Mouse (Mus musculus) lung, postnatal 0 days (tissue): ENCODE measurements at regions not wholly inside any gene's neighbourhood (a gene's known extent, or its start where the extent isn't known, plus 50 kb on each side); places are given as distances from the start of the nearest gene placed in this dataset.

ENCODE experiments used
- CTCF ChIP-seq: IDR thresholded peaks from 2 replicates; pipeline ENCODE4 v1.5.1; 2016; ENCODE audit warnings: antibody characterized with exemption, mild to moderate bottlenecking
- EP300 ChIP-seq: IDR thresholded peaks from 2 replicates; pipeline ENCODE4 v1.6.1; 2016; ENCODE audit warnings: antibody characterized with exemption, mild to moderate bottlenecking, control low read depth

DNA sequence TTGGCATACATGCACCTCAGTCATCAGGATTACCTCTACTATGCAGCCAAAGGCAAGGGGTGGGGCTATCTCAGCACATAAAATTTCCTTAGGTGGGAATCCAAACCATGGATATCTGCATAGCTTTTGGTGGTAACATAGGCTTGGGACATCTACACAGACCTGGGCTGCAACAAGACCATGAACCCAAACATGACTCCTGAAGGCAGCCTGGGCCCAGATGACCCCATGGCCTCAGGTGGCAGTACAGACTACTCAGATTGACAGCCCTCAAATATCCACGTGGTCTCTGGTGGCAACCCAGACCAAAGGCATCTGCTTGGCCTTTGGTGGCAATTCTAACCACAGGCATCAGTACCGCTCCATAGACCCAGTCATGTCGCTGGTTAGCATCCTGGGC is 130.0 kb downstream of the Gm11146 start:
- TF ChIP-seq CTCF (no peak), EP300 (no peak)
